Comparison of ENCODE assay signal across 28 mouse cellular contexts in genomic region chr10:85347171-85347570, GRCm38 (mm10).
"Had no signal": no experiment of that assay in that cellular context is flagged by ENCODE, and none has a peak within 500 bp of the region (broad histone marks: within the 10 kb centered on the region; RNA-seq: fewer than 3 reads in every experiment).

No protein-coding gene starts in this region.

- H3K4me1 ChIP-seq: heart, embryonic 13.5 days; heart, embryonic 15.5 days; hindbrain, embryonic 10.5 days; hindbrain, embryonic 12.5 days; limb, embryonic 10.5 days; limb, embryonic 12.5 days; liver, embryonic 13.5 days; liver, embryonic 15.5 days had no signal

- H3K27me3 ChIP-seq: heart, embryonic 13.5 days; heart, embryonic 15.5 days; hindbrain, embryonic 12.5 days; limb, embryonic 12.5 days; liver, embryonic 13.5 days; liver, embryonic 15.5 days had no signal

- DNase-seq: gastrocnemius, adult 2 months; gastrocnemius, postnatal 10 days; gastrocnemius, postnatal 36 days; heart, adult 2 months; heart, postnatal 14 days; heart, postnatal 36 days; kidney, adult 18-20 months; kidney, adult 8-10 months; kidney, postnatal 14 days; kidney, postnatal 36 days; liver; liver, embryonic 13.5 days had no signal

- H3K4me2 ChIP-seq: heart, embryonic 11.5 days; heart, embryonic 13.5 days; heart, embryonic 15.5 days; hindbrain, embryonic 12.5 days; hindbrain, embryonic 14.5 days; limb, embryonic 12.5 days; liver, embryonic 11.5 days; liver, embryonic 13.5 days; liver, embryonic 15.5 days had no signal

- ATAC-seq: hindbrain, embryonic 16.5 days; inflammation-experienced regulatory T-cells, adult 6 months; intestine, embryonic 16.5 days had no signal

- H3K9me3 ChIP-seq: heart, embryonic 13.5 days; heart, embryonic 15.5 days; hindbrain, embryonic 10.5 days; hindbrain, embryonic 12.5 days; limb, embryonic 10.5 days; limb, embryonic 12.5 days; liver, embryonic 13.5 days; liver, embryonic 15.5 days had no signal

- H3K4me3 ChIP-seq: gastrocnemius, adult 2 months; heart, adult 2 months; heart, embryonic 13.5 days; heart, embryonic 15.5 days; hindbrain, embryonic 10.5 days; hindbrain, embryonic 12.5 days; layer of hippocampus, adult 2 months; left cerebral cortex, adult 2 months; limb, embryonic 10.5 days; limb, embryonic 12.5 days; liver, embryonic 13.5 days; liver, embryonic 15.5 days had no signal

- H3K36me3 ChIP-seq: heart, embryonic 13.5 days; heart, embryonic 15.5 days; hindbrain, embryonic 10.5 days; hindbrain, embryonic 12.5 days; limb, embryonic 10.5 days; limb, embryonic 12.5 days; liver, embryonic 13.5 days; liver, embryonic 15.5 days had no signal

- H3K27ac ChIP-seq: gastrocnemius, adult 2 months; heart, adult 2 months; heart, embryonic 13.5 days; heart, embryonic 15.5 days; hindbrain, embryonic 10.5 days; hindbrain, embryonic 12.5 days; hindbrain, embryonic 14.5 days; kidney, postnatal 0 days; layer of hippocampus, adult 2 months; left cerebral cortex, adult 2 months; limb, embryonic 10.5 days; limb, embryonic 12.5 days; liver, embryonic 13.5 days; liver, embryonic 15.5 days had no signal

- H3K9ac ChIP-seq: heart, embryonic 13.5 days; heart, embryonic 15.5 days; hindbrain, embryonic 12.5 days; hindbrain, embryonic 14.5 days; limb, embryonic 12.5 days; liver, embryonic 13.5 days; liver, embryonic 15.5 days had no signal
